Comparison of ENCODE assay signal across 11 mouse cellular contexts in genomic region chr6:48838321-48839080, GRCm38 (mm10). TPM values are rescaled to one million over a fixed set of nuclear protein-coding genes. Genes with fewer than 3 reads are reported as not detected.
A peak's percentile ranks its signal among the peaks of the same experiment; 100 is the strongest.
DNase-seq lines count a peak whose midpoint lies in the region; ATAC-seq and TF ChIP-seq lines count a peak whose summit lies in the region.
"Had no signal": no experiment of that assay in that cellular context is flagged by ENCODE, and none has a peak within 500 bp of the region (broad histone marks: within the 10 kb centered on the region; RNA-seq: fewer than 3 reads in every experiment).

No protein-coding gene starts in this region.

- peak; percentile 49 for DNase-seq in adrenal gland, adult 2 months
- DNase-seq in adrenal gland, adult 8-10 months, result no peak
- DNase-seq in hindbrain, embryonic 10.5 days (ENCODE audit: low spot score), result no peak
- no peak for DNase-seq in midbrain, embryonic 10.5 days (ENCODE audit: low spot score)
- DNase-seq in layer of hippocampus, adult 2 months (ENCODE audit: low spot score in 2 of 2), result no peak
- DNase-seq: gastrocnemius, postnatal 25 days had no signal

- no peak overlapping the region for H3K27ac ChIP-seq in hindbrain, embryonic 12.5 days
- H3K27ac ChIP-seq in hindbrain, embryonic 10.5 days, result no peak overlapping the region
- H3K27ac ChIP-seq in midbrain, embryonic 13.5 days, result no peak overlapping the region
- H3K27ac ChIP-seq in midbrain, embryonic 10.5 days (replicated peaks), result no peak overlapping the region
- H3K27ac ChIP-seq in stomach, embryonic 15.5 days, result no peak overlapping the region
- no peak overlapping the region for H3K27ac ChIP-seq in layer of hippocampus, adult 2 months

- ATAC-seq in hindbrain, embryonic 12.5 days (ENCODE audit: low FRiP score), result no peak
- no peak for ATAC-seq in midbrain, embryonic 13.5 days
- ATAC-seq in stomach, embryonic 15.5 days (ENCODE audit: insufficient read depth, low FRiP score, low read depth), result no peak

- H3K27me3 ChIP-seq in hindbrain, embryonic 12.5 days, result no peaks in the 10 kb centered on the region
- H3K27me3 ChIP-seq in hindbrain, embryonic 10.5 days (ENCODE audit: insufficient read depth, poor library complexity, severe bottlenecking), result no peaks in the 10 kb centered on the region
- no peaks in the 10 kb centered on the region for H3K27me3 ChIP-seq in midbrain, embryonic 13.5 days
- H3K27me3 ChIP-seq in midbrain, embryonic 10.5 days (ENCODE audit: low read depth, poor library complexity, severe bottlenecking), result no peaks in the 10 kb centered on the region
- no peaks in the 10 kb centered on the region for H3K27me3 ChIP-seq in stomach, embryonic 15.5 days (replicated peaks)

- peaks cover 20% of the 10 kb centered on the region; the same call in 1 of the 2 replicates for H3K36me3 ChIP-seq in hindbrain, embryonic 12.5 days
- H3K36me3 ChIP-seq in hindbrain, embryonic 10.5 days, result peaks cover 10% of the 10 kb centered on the region
- peaks cover 21% of the 10 kb centered on the region for H3K36me3 ChIP-seq in midbrain, embryonic 13.5 days
- peaks cover 14% of the 10 kb centered on the region; the same call in 1 of the 2 replicates for H3K36me3 ChIP-seq in midbrain, embryonic 10.5 days
- H3K36me3 ChIP-seq in stomach, embryonic 15.5 days, result peaks cover 33% of the 10 kb centered on the region

- no peak for TF ChIP-seq CTCF in layer of hippocampus, adult 2 months (conservative IDR thresholded peaks at IDR 0.05)

- 76% methylated on average over 6 of the region's 6 CpGs for WGBS in hindbrain, embryonic 12.5 days
- 87% methylated on average over 6 of the region's 6 CpGs for WGBS in hindbrain, embryonic 10.5 days
- 82% methylated on average over 6 of the region's 6 CpGs for WGBS in midbrain, embryonic 13.5 days
- WGBS in midbrain, embryonic 10.5 days, result 77% methylated on average over 6 of the region's 6 CpGs
- WGBS in stomach, embryonic 15.5 days, result 60% methylated on average over 6 of the region's 6 CpGs

- H3K9me3 ChIP-seq in hindbrain, embryonic 12.5 days (replicated peaks), result no peaks in the 10 kb centered on the region
- H3K9me3 ChIP-seq in hindbrain, embryonic 10.5 days, result no peaks in the 10 kb centered on the region
- no peaks in the 10 kb centered on the region for H3K9me3 ChIP-seq in midbrain, embryonic 13.5 days
- no peaks in the 10 kb centered on the region for H3K9me3 ChIP-seq in midbrain, embryonic 10.5 days (replicated peaks)
- H3K9me3 ChIP-seq in stomach, embryonic 15.5 days, result no peaks in the 10 kb centered on the region
- H3K9me3 ChIP-seq: megakaryocyte, embryonic 14.5 days had no signal

- H3K9ac ChIP-seq in hindbrain, embryonic 12.5 days, result no peak overlapping the region
- no peak overlapping the region for H3K9ac ChIP-seq in midbrain, embryonic 13.5 days (replicated peaks)
- H3K9ac ChIP-seq in stomach, embryonic 15.5 days, result no peak overlapping the region

- peak overlapping the region; percentile 54; the same call in 1 of the 2 replicates for H3K4me2 ChIP-seq in hindbrain, embryonic 12.5 days (replicated peaks)
- H3K4me2 ChIP-seq in midbrain, embryonic 13.5 days (replicated peaks), result peak overlapping the region; percentile 55
- H3K4me2 ChIP-seq in stomach, embryonic 15.5 days, result peak overlapping the region; percentile 81

- H3K4me1 ChIP-seq in hindbrain, embryonic 12.5 days, result peaks cover 35% of the 10 kb centered on the region
- peaks cover 33% of the 10 kb centered on the region for H3K4me1 ChIP-seq in hindbrain, embryonic 10.5 days (replicated peaks)
- H3K4me1 ChIP-seq in midbrain, embryonic 13.5 days (replicated peaks), result peaks cover 44% of the 10 kb centered on the region
- H3K4me1 ChIP-seq in midbrain, embryonic 10.5 days, result peaks cover 25% of the 10 kb centered on the region
- H3K4me1 ChIP-seq in stomach, embryonic 15.5 days, result peaks cover 22% of the 10 kb centered on the region

- no peak overlapping the region for H3K4me3 ChIP-seq in hindbrain, embryonic 12.5 days
- no peak overlapping the region for H3K4me3 ChIP-seq in hindbrain, embryonic 10.5 days
- H3K4me3 ChIP-seq in midbrain, embryonic 13.5 days (replicated peaks), result no peak overlapping the region
- H3K4me3 ChIP-seq in midbrain, embryonic 10.5 days, result no peak overlapping the region
- H3K4me3 ChIP-seq in stomach, embryonic 15.5 days (replicated peaks), result 0 out of 2 replicates have a peak overlapping the region, but pooled peaks have one; percentile 1
- H3K4me3 ChIP-seq in layer of hippocampus, adult 2 months, result no peak overlapping the region
- H3K4me3 ChIP-seq: megakaryocyte, embryonic 14.5 days had no signal

RNA-seq across cellular contexts. Expression of gene Tmem176a, which starts 2.2 kb away (rescaled TPM):
- total RNA-seq in adrenal gland, adult 2 months (2021), result 100 to 1,000 TPM; 303 to 381 TPM
- polyA plus RNA-seq in adrenal gland, adult 2 months (2012; rRNA removed), result 314 and 406 TPM in 2 replicates
- 100 to 1,000 TPM; 404 to 478 (median 432) TPM for total RNA-seq in adrenal gland, adult 8-10 months (2022)
- polyA plus RNA-seq in hindbrain, embryonic 12.5 days (2016; fragmentation: Nextera tagmentation; extraction: Ambion mirVana), result 26.5 and 28.5 TPM in 2 replicates
- 16.9 and 21.5 TPM in 2 replicates for polyA plus RNA-seq in hindbrain, embryonic 10.5 days (2016; fragmentation: Nextera tagmentation; extraction: Ambion mirVana)
- 16.4 and 19.4 TPM in 2 replicates for polyA plus RNA-seq in midbrain, embryonic 13.5 days (2015; fragmentation: Nextera tagmentation; extraction: Ambion mirVana)
- 10.9 and 14.4 TPM in 2 replicates for polyA plus RNA-seq in midbrain, embryonic 10.5 days (2016; fragmentation: Nextera tagmentation; extraction: Ambion mirVana)
- 140 and 144 TPM in 2 replicates for polyA plus RNA-seq in stomach, embryonic 15.5 days (2015; fragmentation: Nextera tagmentation; extraction: Ambion mirVana)
- 10 to 100 TPM; 26.0 to 30.7 TPM for total RNA-seq in layer of hippocampus, adult 2 months (2021)

RNA-seq across cellular contexts. Expression of gene Tmem176b, which starts 2.8 kb away (rescaled TPM):
- 100 to 1,000 TPM; 608 to 699 TPM for total RNA-seq in adrenal gland, adult 2 months (2021)
- polyA plus RNA-seq in adrenal gland, adult 2 months (2012; rRNA removed), result 591 and 724 TPM in 2 replicates
- 100 to 1,000 TPM; 722 to 872 (median 775) TPM for total RNA-seq in adrenal gland, adult 8-10 months (2022)
- 114 and 118 TPM in 2 replicates for polyA plus RNA-seq in hindbrain, embryonic 12.5 days (2016; fragmentation: Nextera tagmentation; extraction: Ambion mirVana)
- polyA plus RNA-seq in hindbrain, embryonic 10.5 days (2016; fragmentation: Nextera tagmentation; extraction: Ambion mirVana), result 34.0 and 52.9 TPM in 2 replicates
- polyA plus RNA-seq in midbrain, embryonic 13.5 days (2015; fragmentation: Nextera tagmentation; extraction: Ambion mirVana), result 93.2 and 108 TPM in 2 replicates
- polyA plus RNA-seq in midbrain, embryonic 10.5 days (2016; fragmentation: Nextera tagmentation; extraction: Ambion mirVana), result 24.0 and 46.1 TPM in 2 replicates
- 314 and 315 TPM in 2 replicates for polyA plus RNA-seq in stomach, embryonic 15.5 days (2015; fragmentation: Nextera tagmentation; extraction: Ambion mirVana)
- 10 to 100 TPM; 51.4 to 57.1 TPM for total RNA-seq in layer of hippocampus, adult 2 months (2021)

RNA-seq across cellular contexts. Expression of gene Aoc1, which starts 34.2 kb away (rescaled TPM):
- total RNA-seq in adrenal gland, adult 2 months (2021), result not detected
- not detected in 2 replicates for polyA plus RNA-seq in adrenal gland, adult 2 months (2012; rRNA removed)
- not detected for total RNA-seq in adrenal gland, adult 8-10 months (2022)
- not detected in 2 replicates for polyA plus RNA-seq in hindbrain, embryonic 12.5 days (2016; fragmentation: Nextera tagmentation; extraction: Ambion mirVana)
- not detected in 2 replicates for polyA plus RNA-seq in hindbrain, embryonic 10.5 days (2016; fragmentation: Nextera tagmentation; extraction: Ambion mirVana)
- 0.09 TPM in 1 of 2 replicates, not detected in the other for polyA plus RNA-seq in midbrain, embryonic 13.5 days (2015; fragmentation: Nextera tagmentation; extraction: Ambion mirVana)
- not detected in 2 replicates for polyA plus RNA-seq in midbrain, embryonic 10.5 days (2016; fragmentation: Nextera tagmentation; extraction: Ambion mirVana)
- 2.3 and 3.6 TPM in 2 replicates for polyA plus RNA-seq in stomach, embryonic 15.5 days (2015; fragmentation: Nextera tagmentation; extraction: Ambion mirVana)
- total RNA-seq in layer of hippocampus, adult 2 months (2021), result not detected
- total RNA-seq: gastrocnemius, postnatal 25 days; layer of hippocampus, postnatal 10 days had no signal
